Mouse (Mus musculus) kidney, postnatal 36 days (tissue): Measurements from ENCODE around the gene Vipr1.
A peak's percentile ranks its signal among the peaks of the same experiment; 100 is the strongest.

ENCODE experiments used
- DNase-seq, 2 experiments: peaks; one replicate each; pipeline ENCODE4 v3.0.0; 2021 to 2022; ENCODE audit warnings: mixed read lengths in 2 of 2

Vipr1 gene

DNA sequence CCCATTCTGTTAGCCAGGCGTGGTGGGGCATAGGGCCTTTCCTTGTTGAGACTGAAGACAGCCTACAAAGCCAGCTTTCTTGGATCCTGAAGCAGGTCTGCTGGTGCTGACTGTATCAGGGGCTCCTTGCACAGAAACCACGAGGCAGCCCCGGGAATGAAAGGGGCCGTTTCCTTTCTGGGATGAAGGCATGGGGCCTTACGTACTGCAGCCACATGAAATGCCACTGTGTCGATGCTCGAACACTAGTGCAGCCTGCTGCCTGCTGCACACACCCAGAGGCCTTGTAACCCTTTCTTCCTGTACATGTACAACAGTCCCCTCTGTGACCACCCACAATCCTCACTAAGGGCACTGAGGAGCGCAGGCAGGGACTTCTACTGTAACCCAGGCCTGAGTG is 38.7 kb downstream of the Vipr1 start:
- DNase-seq, result no peak

DNA sequence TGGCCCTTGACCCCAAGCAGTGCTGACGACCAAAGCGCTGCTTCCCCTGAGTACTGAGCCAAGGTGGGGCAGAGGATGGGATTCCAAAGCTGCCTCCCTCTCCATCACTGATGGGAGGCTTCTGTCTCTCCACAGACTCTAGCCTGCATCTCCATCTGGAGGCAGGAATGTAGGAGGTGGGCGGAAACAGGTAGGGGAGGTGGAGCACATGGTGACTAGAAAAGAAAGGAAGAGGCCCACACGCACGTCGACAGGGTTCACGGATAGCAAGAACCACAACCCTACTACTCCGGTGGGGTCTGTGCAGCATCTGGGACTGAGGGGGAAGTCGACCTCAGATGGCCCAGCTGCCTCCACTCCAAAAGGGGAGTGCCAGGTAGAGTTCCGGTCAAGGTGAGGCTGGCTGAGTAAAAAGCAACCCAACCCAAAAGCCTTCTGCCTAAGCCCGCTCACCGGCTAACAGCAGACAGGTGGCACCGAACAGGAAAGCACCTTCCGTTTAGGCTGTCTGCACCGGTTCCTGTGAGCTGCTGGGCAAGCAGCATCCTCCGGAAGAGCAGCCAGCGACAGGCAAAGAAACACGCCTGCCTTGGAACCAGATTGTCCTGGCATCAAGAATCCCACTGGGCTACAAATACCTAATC is 39.6 kb downstream of the Vipr1 start:
- DNase-seq, result no peak

DNA sequence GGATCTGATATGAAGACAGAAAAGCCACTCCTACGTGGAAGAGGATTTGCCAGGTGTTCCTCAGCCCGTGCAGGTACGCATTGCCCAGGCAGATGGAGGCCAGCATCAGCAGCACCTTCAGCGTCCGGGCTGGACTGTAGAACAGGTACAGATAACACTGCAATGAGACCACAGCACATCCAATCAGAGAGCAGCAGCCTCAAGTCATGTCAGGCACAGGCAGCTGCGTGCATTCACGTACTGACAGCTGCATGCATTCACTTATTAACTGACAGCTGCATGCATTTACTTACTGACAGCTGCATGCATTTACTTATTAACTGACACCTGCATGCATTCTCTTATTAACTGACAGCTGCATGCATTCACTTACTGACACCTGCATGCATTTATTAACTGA is 42.2 kb downstream of the Vipr1 start:
- no peak for DNase-seq

DNA sequence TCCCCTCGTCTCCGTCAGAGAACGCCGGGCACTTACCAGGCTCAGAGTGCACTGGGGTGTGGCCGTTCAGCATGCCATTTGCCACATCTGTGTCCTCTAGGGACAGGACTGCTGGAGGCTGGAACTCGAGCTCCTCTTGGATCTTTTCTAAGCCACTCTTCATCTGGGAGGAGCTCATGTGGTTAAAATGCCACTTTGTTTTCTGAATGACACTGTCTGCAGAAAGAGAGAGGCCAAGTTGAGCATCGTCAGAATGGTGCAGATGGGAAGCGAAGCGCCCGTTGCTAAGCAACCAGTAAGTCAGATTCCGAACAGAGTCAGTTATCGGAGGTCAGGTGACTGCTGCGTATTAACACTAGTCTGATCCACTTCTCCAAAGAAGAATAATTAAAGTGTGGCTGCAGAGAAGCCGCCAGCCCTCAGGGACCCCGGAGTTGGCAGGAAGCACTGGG is 47.7 kb downstream of the Vipr1 start:
- DNase-seq, result no peak

GRCm38 (mm10) chr9:121690734-121691133 is 48.2 kb downstream of the Vipr1 start:
- DNase-seq, result no peak

DNA sequence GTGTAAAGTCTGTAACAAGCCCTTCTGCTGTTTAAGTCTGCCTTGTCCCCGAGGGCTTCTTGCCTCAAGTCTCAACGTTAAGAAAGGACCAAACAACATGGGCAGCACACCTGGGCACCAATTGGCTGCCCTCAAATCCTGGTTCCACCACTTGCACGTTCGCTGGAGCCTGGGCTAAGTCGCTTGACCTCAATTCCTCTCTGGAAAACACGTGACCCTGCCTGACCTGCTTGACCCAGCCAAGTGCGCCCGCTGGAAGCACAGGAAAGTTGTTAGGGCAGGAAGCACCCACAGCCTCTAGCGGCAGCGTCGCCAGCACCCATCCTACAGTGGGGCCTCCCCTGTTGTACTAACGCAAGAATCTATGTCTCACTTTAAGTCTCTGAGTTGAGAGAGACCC is 52.2 kb downstream of the Vipr1 start:
- no peak for DNase-seq

DNA sequence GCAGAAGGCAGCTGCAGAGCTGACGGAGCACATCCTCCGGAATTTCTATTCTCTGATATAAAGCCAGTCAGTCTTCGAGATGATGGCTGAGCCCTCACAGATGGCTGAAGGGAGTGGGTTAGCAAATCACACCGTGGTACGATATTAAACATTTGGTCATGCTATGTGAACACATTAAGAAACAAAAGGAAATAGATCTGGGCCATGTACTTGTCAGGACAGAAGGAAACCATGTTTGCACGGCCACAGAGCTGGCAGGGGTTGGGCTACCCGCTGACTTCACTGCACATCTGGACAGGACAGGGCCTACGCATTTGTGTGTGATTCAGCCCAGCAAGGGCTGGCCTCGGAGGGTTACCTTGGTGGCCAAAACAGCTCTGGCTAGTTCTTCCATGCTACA is 54.1 kb downstream of the Vipr1 start:
- DNase-seq, result no peak

DNA sequence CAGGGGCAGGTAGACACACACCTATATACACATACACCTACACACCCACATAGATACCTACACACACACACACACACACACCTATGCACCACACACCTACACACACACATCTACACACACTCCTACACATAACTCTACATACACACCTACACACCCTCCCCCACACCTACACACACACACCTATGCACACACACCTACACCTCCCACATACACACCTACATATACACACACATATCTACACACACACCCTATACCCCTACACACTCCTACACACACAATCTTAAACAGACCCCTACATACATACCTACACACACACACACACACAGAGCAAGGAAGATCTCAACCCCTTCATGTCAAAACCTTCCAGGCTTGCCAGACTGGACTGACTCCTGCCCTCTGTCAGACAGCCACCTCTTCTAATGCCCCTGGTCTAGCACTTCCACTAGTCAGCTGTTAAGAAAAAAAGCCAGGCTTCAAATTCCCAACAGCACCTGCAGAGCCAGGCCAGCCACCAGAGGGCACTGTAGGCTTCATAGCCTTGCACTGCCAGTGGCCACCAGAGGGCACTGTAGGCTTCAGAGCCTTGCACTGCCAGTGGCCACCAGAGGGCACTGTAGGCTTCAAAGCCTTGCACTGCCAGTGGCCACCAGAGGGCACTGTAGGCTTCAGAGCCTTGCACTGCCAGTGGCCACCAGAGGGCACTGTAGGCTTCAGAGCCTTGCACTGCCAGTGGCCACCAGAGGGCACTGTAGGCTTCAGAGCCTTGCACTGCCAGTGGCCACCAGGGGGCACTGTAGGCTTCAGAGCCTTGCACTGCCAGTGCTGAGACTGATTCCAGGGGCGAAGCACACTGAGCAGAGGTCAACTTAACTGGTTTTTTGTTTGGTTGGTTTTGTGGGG is 54.9 kb downstream of the Vipr1 start:
- peak; percentile 50 to 81 for DNase-seq

- no peak for DNase-seq
Observed at GRCm38 (mm10) chr9:121704261-121704645, 61.7 kb downstream of the Vipr1 start.

GRCm38 (mm10) chr9:121704646-121705625 is 62.4 kb downstream of the Vipr1 start, which contains the start of gene Sec22c:
Sec22c (minus strand) TSS chr9:121705490.
- peak; percentile 93 to 95 for DNase-seq

DNA sequence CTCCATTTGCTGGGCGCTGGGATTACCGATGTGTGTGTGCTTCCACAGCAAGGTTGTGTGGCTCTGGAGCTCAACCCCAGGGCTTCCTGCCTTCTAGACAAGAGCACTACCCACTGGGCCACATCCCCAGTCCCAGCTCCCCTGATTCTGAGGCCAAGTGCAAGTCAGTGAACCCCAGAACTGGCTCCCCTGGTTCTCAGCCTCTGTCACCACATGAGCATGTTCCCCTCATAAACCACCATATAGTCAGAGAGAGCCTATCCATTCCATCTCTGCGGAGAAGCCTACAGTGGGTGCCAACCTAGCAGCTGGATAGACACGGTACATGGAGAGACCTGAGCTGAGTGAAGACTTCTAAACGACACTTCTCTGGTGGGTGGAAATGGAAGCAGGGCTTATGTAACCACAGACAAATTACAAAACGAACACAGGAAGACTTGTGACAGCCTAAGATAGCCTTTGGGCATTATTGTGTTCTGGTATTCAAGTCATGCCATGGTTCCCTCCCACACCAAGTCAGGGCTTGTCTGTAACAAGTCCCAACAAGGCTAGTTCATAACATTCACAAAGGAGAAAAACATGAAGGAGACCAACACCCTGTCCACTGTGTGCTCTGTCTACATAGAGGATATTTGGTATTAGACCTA is 63.6 kb downstream of the Vipr1 start:
- DNase-seq, result no peak

- no peak for DNase-seq
Observed at GRCm38 (mm10) chr9:121707801-121708200, 65.3 kb downstream of the Vipr1 start.

- DNase-seq, result no peak
Observed at GRCm38 (mm10) chr9:121708506-121709486, 66.3 kb downstream of the Vipr1 start.

- peak; percentile 100 for DNase-seq
Observed at GRCm38 (mm10) chr9:121709898-121710583, 67.5 kb downstream of the Vipr1 start, which contains the start of gene Ss18l2. Ss18l2 (plus strand) TSS chr9:121710329.

- DNase-seq, result peak; percentile 55 to 66
Observed at GRCm38 (mm10) chr9:121710584-121710975, 68.1 kb downstream of the Vipr1 start.

- no peak for DNase-seq
Observed at GRCm38 (mm10) chr9:121717048-121717447, 74.5 kb downstream of the Vipr1 start.

DNA sequence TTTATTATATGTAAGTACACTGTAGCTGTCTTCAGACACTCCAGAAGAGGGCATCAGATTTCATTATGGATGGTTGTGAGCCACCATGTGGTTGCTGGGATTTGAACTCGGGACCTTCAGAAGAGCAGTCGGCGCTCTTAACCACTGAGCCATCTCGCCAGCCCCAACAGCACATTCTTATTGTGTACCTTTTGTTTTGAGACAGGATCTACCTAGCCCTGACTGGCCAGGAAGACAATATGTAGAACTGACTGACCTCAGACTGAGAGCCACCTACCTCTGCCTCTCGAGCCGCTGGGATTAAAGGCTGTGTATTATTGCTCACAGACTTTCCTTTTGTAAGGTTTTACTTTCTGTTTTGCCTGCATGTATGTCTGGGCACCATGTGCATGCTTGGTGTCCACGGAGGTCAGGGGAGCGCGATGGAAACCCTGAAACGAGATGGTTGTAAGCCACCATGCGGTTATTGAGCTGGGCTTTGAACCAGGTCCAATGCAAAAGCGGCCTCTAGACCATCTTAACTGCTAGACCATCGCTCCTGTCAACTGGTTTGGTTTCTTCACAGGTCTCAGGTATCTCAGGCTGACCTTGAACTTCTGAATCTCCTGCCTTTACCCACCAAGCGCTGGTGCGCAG is 75.7 kb downstream of the Vipr1 start:
- DNase-seq, result no peak

GRCm38 (mm10) chr9:121718792-121719318 is 76.3 kb downstream of the Vipr1 start, which contains the start of gene Nktr:
Nktr (plus strand) TSS chr9:121719169.
- DNase-seq, result peak; percentile 99
